Mouse (Mus musculus) cerebellum, adult 2 months (tissue): Measurements from ENCODE around the gene Dcst2. TPM values are rescaled to one million over a fixed set of nuclear protein-coding genes. Genes with fewer than 3 reads are reported as not detected.
A peak's percentile ranks its signal among the peaks of the same experiment; 100 is the strongest.

Experiments used
- DNase-seq, 2 experiments: peaks; one replicate each; pipeline ENCODE4 v3.0.0; 2021
- H3K27ac ChIP-seq: fragments of 200-500 bp; 2 replicates; pipeline ENCODE4 v1.5.1; 2012; ENCODE audit warnings: low read length, control low read depth, inconsistent platforms; ENCODE audit not compliant: insufficient read depth
- H3K27me3 ChIP-seq: fragments of 200-500 bp; 2 replicates; pipeline ENCODE4 v1.6.1; 2012; ENCODE audit warnings: inconsistent platforms, mild to moderate bottlenecking, low read length, moderate library complexity; ENCODE audit not compliant: control insufficient read depth, insufficient read depth
- H3K4me1 ChIP-seq: fragments of 200-500 bp; 2 replicates; pipeline ENCODE4 v1.6.1; 2011; ENCODE audit warnings: low read length; ENCODE audit not compliant: control insufficient read depth, insufficient read depth
- H3K4me3 ChIP-seq: fragments of 200-500 bp; replicated peaks from 2 replicates; pipeline ENCODE3; 2011; ENCODE audit warnings: mild to moderate bottlenecking, low read depth, low read length, control low read depth; ENCODE audit not compliant: insufficient read depth
- CTCF ChIP-seq: fragments of 200-500 bp; IDR thresholded peaks from 2 replicates; pipeline ENCODE4 v1.5.1; 2011; ENCODE audit warnings: low read depth, mild to moderate bottlenecking, control low read depth, low read length, moderate library complexity, borderline replicate concordance; ENCODE audit not compliant: insufficient read depth
- POLR2A ChIP-seq: fragments of 200-500 bp; IDR thresholded peaks from 2 replicates; pipeline ENCODE4 v1.6.1; 2011; ENCODE audit warnings: low read length, control low read depth, borderline replicate concordance; ENCODE audit not compliant: insufficient read depth
- WGBS: fragments of 180-500 bp; shearing (Covaris S2); methylation state at CpG from one replicate; pipeline ENCODE4 v1.1.7; 2018; 5-methylcytosine and 5-hydroxymethylcytosine counted together
- polyA plus RNA-seq: library from polyadenylated mRNA; depleted of rRNA; stranded (reverse); fragments of >200 nt; gene quantifications from 2 replicates; pipeline ENCODE4 v1.2.3, GENCODE M21; 2012

Gene Dcst2
- polyA plus RNA-seq, 1 experiment: 0.36 TPM

GRCm38 (mm10) chr3:89388134-89388881 is 26.5 kb downstream of the Dcst2 start:
- 24% methylated on average over 11 of the region's 11 CpGs for WGBS
- no peak overlapping the region for H3K27ac ChIP-seq

DNA sequence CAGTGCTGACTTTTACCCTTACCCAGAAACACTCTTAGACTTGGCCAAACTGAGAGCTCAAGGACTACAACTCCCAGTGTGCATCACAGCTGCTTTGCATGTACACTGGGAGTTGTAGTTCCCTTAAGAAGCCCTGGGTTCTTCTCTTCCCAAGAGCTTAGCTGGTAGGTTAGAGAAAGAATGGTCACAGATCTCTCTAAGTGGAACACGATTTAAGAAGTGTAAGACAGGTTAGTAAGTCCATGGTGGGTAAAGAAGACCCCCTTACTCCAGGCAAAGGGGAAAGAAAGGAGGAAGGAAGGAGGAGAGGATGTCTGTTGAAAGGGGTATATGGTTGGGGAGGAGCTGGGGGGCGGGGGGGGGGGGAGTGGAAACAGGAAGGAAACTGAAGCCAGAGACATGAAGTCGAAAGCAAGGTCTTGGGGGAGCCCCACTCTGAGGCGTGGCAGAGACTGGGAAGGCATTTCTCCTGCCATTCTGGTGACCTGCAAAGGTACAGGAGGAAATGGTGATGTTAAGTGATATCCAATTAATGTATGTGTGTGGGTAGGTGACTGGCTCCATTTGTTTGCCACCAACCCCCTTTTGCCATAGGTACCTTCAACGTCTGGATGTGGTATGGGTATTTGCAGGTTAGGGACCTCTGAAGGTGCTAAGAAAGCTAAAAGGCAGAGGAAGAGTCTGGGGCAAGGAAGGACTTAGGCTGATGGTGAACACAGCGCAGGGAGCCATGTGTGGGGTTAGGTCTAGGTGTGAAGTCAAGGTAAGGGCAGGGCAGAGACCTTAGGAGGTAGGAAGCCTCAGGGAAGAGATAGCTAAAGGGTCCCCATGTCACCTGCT is 27.3 kb downstream of the Dcst2 start:
- peak in 1 of 2 experiments; percentile 50 for DNase-seq
- H3K4me1 ChIP-seq: peaks cover 32% of the 10 kb centered on the region
- no peak overlapping the region for H3K4me3 ChIP-seq
- no peak overlapping the region for H3K27ac ChIP-seq
- 66% methylated on average over 6 of the region's 6 CpGs for WGBS
- H3K27me3 ChIP-seq: no peaks in the 10 kb centered on the region
- TF ChIP-seq POLR2A (no peak), CTCF (no peak)

More at GRCm38 (mm10) chr3:89388134-89388881, 26.5 kb downstream of the Dcst2 start:
- Histone ChIP-seq H3K27me3 (no peaks in the 10 kb centered on the region), H3K4me1 (peaks cover 38% of the 10 kb centered on the region), H3K4me3 (no peak overlapping the region)
- peak; percentile 57 for DNase-seq
- no peak for TF ChIP-seq POLR2A
- no peak for TF ChIP-seq CTCF

DNA sequence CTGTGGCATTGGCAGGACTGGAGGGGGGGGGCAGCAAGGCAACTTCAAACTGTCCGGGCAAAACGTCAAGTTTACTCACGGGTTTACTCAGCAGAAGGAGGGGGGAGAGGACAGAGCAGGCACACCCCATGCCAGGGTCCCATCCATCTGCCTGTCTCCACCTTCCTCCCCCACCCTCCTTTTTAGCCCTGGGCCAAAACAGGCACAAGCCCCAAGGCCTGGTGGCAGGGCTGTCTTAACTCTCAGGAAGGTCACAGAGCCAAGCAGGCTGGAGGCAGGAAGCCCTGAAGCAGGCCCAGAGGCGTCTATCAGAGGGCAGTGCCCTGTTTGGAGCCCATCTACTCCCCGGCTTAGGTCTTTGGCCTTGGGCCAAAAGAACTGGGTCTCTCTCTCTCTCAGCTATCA is 28.3 kb downstream of the Dcst2 start:
- Histone ChIP-seq H3K27me3 (no peaks in the 10 kb centered on the region), H3K4me1 (peaks cover 26% of the 10 kb centered on the region), H3K4me3 (no peak overlapping the region), H3K27ac (peak overlapping the region; percentile 24; the same call in 1 of the 2 replicates)
- DNase-seq: peak; percentile 51 to 53
- 0% methylated on average over 5 of the region's 5 CpGs for WGBS
- no peak for TF ChIP-seq POLR2A
- no peak for TF ChIP-seq CTCF

GRCm38 (mm10) chr3:89390699-89391662 is 29.2 kb downstream of the Dcst2 start:
- peaks cover 26% of the 10 kb centered on the region for H3K4me1 ChIP-seq
- H3K27me3 ChIP-seq: no peaks in the 10 kb centered on the region
- TF ChIP-seq POLR2A: no peak
- no peak for TF ChIP-seq CTCF
- peak; percentile 42 to 47 for DNase-seq
- H3K4me3 ChIP-seq: peak overlapping the region; percentile 98
- peak overlapping the region; percentile 70 for H3K27ac ChIP-seq
- 5% methylated on average over 19 of the region's 19 CpGs for WGBS

DNA sequence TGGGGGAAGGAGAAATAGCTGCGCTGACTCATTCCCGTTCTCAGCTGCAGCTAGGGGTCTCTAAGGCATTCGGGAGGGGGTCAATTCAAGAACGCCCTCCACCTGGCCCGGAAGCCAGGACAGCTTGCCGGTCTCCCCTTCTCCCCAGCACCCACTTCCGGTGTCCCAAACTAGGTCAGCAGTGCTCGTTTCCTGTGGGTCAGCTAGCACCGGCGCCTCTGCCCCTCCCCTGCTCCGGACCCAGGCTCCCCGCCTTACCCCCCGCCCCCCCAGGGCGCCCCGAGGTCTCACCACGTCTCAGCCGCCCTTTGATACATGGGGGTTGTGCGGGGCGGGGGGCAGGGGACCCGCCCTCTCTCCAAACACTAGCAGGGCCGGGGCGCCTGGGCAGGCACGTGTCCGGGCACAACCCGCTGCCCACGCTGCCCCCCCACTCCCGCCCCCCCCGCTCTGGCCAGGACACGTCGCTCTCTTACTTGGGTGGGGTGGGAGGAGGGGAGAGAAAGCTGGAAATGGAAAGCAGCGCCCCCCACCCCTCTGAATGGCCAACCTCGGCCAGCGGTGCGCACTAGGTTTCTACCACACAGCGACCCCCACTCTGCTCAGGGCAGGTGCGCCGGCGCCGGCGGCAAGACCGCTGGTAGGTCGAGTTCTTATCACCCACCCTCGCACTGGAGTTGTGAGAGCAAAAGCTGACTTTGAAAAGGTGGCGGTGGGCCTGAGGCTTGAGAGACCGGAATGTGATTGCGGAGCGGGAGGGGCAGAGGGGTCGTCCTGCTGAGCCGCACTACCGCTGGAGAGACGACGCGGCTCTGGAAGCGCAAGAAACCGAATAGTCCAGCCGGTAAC is 30.1 kb downstream of the Dcst2 start:
- peak; percentile 71 to 73 for DNase-seq
- H3K27me3 ChIP-seq: no peaks in the 10 kb centered on the region
- WGBS: 1% methylated on average over 56 of the region's 56 CpGs
- peaks cover 26% of the 10 kb centered on the region for H3K4me1 ChIP-seq
- H3K4me3 ChIP-seq: peak overlapping the region; percentile 98
- no peak for TF ChIP-seq POLR2A
- no peak for TF ChIP-seq CTCF
- H3K27ac ChIP-seq: peak overlapping the region; percentile 93

DNA sequence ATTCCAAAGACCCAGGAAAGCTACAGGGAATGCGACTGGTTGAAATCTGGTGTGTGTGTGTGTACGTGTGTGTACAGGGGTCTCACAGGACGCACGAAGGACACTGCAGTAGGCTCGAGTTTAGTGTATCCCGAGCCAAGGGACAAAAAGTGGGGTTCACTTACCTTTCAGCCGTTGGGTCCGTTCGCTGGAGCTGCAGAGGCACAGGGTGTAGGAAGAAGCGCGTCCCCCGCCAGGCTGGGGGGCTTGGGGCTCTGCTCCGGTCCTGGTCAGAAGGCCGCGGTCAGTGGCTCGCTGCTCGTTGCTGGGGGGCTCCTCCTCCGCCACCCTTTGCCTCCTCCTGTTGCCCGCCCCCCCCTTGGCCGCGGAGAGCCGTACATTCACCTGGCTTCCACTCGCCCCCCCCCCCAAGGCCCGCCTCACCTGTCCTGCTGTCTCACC is 31.1 kb downstream of the Dcst2 start:
- 0% methylated on average over 23 of the region's 24 CpGs for WGBS
- H3K4me1 ChIP-seq: peaks cover 17% of the 10 kb centered on the region

More for the DNA sequence above, 31.1 kb downstream of the Dcst2 start:
- H3K27me3 ChIP-seq: no peaks in the 10 kb centered on the region
- DNase-seq: peak; percentile 58 to 59
- TF ChIP-seq CTCF (no peak), POLR2A (no peak)
- peak overlapping the region; percentile 98 for H3K4me3 ChIP-seq
- H3K27ac ChIP-seq: peak overlapping the region; percentile 86
